In genomic region chr12:106020063-106020462, GRCm38 (mm10) we compare ENCODE assay signal across 12 mouse cellular contexts. TPM values are rescaled to one million over a fixed set of nuclear protein-coding genes. Genes with fewer than 3 reads are reported as not detected.
DNase-seq lines count a peak whose midpoint lies in the region; ATAC-seq and TF ChIP-seq lines count a peak whose summit lies in the region.
"Had no signal": no experiment of that assay in that cellular context is flagged by ENCODE, and none has a peak within 500 bp of the region (broad histone marks: within the 10 kb centered on the region; RNA-seq: fewer than 3 reads in every experiment).

No protein-coding gene starts in this region.

- no peaks in the 10 kb centered on the region for H3K9me3 ChIP-seq in liver, embryonic 14.5 days (ENCODE audit: control insufficient read depth, low read length)
- H3K9me3 ChIP-seq in liver, embryonic 11.5 days (ENCODE audit: control insufficient read depth, low read length) = no peaks in the 10 kb centered on the region
- no peaks in the 10 kb centered on the region for H3K9me3 ChIP-seq in forebrain, postnatal 0 days (ENCODE audit: low read length)
- H3K9me3 ChIP-seq in intestine, embryonic 15.5 days = no peaks in the 10 kb centered on the region
- H3K9me3 ChIP-seq: limb, embryonic 15.5 days had no signal

- no peak for TF ChIP-seq CTCF in liver, embryonic 14.5 days (IDR thresholded peaks at IDR 0.05; ENCODE audit: low read depth)
- no peak for TF ChIP-seq CTCF in cerebellum, adult 2 months (IDR thresholded peaks at IDR 0.05; ENCODE audit: borderline replicate concordance, insufficient read depth, low read depth, low read length)
- no peak for TF ChIP-seq CTCF in forebrain, postnatal 0 days (IDR thresholded peaks at IDR 0.05; ENCODE audit: low read depth)

- no peak for ATAC-seq in liver, embryonic 14.5 days (ENCODE audit: insufficient read depth)
- no peak for ATAC-seq in liver, embryonic 11.5 days (replicated peaks; ENCODE audit: low FRiP score)
- peak; percentile 75 for ATAC-seq in forebrain, postnatal 0 days
- no peak for ATAC-seq in intestine, embryonic 15.5 days
- ATAC-seq: lung, postnatal 0 days had no signal

- H3K27me3 ChIP-seq in liver, embryonic 14.5 days (ENCODE audit: control insufficient read depth, insufficient read depth, low read length) = no peaks in the 10 kb centered on the region
- no peaks in the 10 kb centered on the region for H3K27me3 ChIP-seq in liver, embryonic 11.5 days (replicated peaks; ENCODE audit: control insufficient read depth, insufficient read depth, low read length)
- H3K27me3 ChIP-seq in cerebellum, adult 2 months (ENCODE audit: control insufficient read depth, insufficient read depth, low read length) = no peaks in the 10 kb centered on the region
- no peaks in the 10 kb centered on the region for H3K27me3 ChIP-seq in forebrain, postnatal 0 days (ENCODE audit: insufficient read depth, low read length)
- H3K27me3 ChIP-seq in intestine, embryonic 15.5 days (replicated peaks) = no peaks in the 10 kb centered on the region
- H3K27me3 ChIP-seq: limb, embryonic 15.5 days had no signal

- H3K4me3 ChIP-seq in liver, embryonic 14.5 days (ENCODE audit: insufficient read depth in 1 of 2, low read depth in 2 of 2, low read length in 2 of 2) = no peak overlapping the region
- no peak overlapping the region for H3K4me3 ChIP-seq in liver, embryonic 11.5 days (ENCODE audit: low read depth, low read length)
- H3K4me3 ChIP-seq in cerebellum, adult 2 months (replicated peaks; ENCODE audit: insufficient read depth, low read depth, low read length) = peak overlapping the region; percentile 24
- H3K4me3 ChIP-seq in forebrain, postnatal 0 days (ENCODE audit: low read depth, low read length) = no peak overlapping the region
- H3K4me3 ChIP-seq in intestine, embryonic 15.5 days (replicated peaks) = no peak overlapping the region
- H3K4me3 ChIP-seq: limb, embryonic 15.5 days had no signal

- H3K36me3 ChIP-seq in liver, embryonic 14.5 days (replicated peaks; ENCODE audit: control insufficient read depth, insufficient read depth, low read depth) = peaks cover 3% of the 10 kb centered on the region; the same call in 1 of the 2 replicates
- peaks cover 6% of the 10 kb centered on the region; the same call in 1 of the 2 replicates for H3K36me3 ChIP-seq in liver, embryonic 11.5 days (ENCODE audit: control insufficient read depth, insufficient read depth, low read length)
- no peaks in the 10 kb centered on the region for H3K36me3 ChIP-seq in forebrain, postnatal 0 days (ENCODE audit: insufficient read depth)
- no peaks in the 10 kb centered on the region for H3K36me3 ChIP-seq in intestine, embryonic 15.5 days

- H3K4me1 ChIP-seq in liver, embryonic 14.5 days (replicated peaks; ENCODE audit: control insufficient read depth in 2 of 2, insufficient read depth in 2 of 2, low read length in 1 of 2) = peaks cover 13 to 32% of the 10 kb centered on the region in 2 experiments
- H3K4me1 ChIP-seq in liver, embryonic 11.5 days (replicated peaks; ENCODE audit: control insufficient read depth, insufficient read depth, low read length) = peaks cover 40% of the 10 kb centered on the region
- H3K4me1 ChIP-seq in cerebellum, adult 2 months (ENCODE audit: control insufficient read depth, insufficient read depth, low read length) = peaks cover 14% of the 10 kb centered on the region; the same call in 1 of the 2 replicates
- no peaks in the 10 kb centered on the region for H3K4me1 ChIP-seq in forebrain, postnatal 0 days (ENCODE audit: insufficient read depth)
- H3K4me1 ChIP-seq in intestine, embryonic 15.5 days (replicated peaks) = no peaks in the 10 kb centered on the region
- H3K4me1 ChIP-seq: limb, embryonic 15.5 days had no signal

- no peak for DNase-seq in liver, embryonic 14.5 days (ENCODE audit: low read depth in 3 of 3, low spot score in 3 of 3)
- no peak for DNase-seq in liver, embryonic 11.5 days (ENCODE audit: low spot score)
- DNase-seq in cerebellum, adult 2 months = peak; percentile 96 to 98
- DNase-seq in forebrain, postnatal 0 days = peak; percentile 81
- DNase-seq in telencephalon, adult 2 months (ENCODE audit: low read depth, low spot score) = peak; percentile 32
- no peak for DNase-seq in adrenal gland, adult 2 months
- DNase-seq: gastrocnemius, postnatal 25 days; kidney, adult 2 months had no signal

- no peak overlapping the region; the same call in 1 of the 2 replicates for H3K27ac ChIP-seq in liver, embryonic 14.5 days
- H3K27ac ChIP-seq in liver, embryonic 11.5 days (ENCODE audit: low read depth, low read length) = no peak overlapping the region
- H3K27ac ChIP-seq in cerebellum, adult 2 months (ENCODE audit: insufficient read depth, low read length) = no peak overlapping the region
- H3K27ac ChIP-seq in forebrain, postnatal 0 days (ENCODE audit: low read depth, low read length) = 0 out of 2 replicates have a peak overlapping the region, but pooled peaks have one; percentile 9
- no peak overlapping the region for H3K27ac ChIP-seq in intestine, embryonic 15.5 days
- H3K27ac ChIP-seq: limb, embryonic 15.5 days had no signal

- no peak for TF ChIP-seq EP300 in liver, embryonic 14.5 days (IDR thresholded peaks at IDR 0.05; ENCODE audit: low read depth)

- no peak overlapping the region for H3K4me2 ChIP-seq in liver, embryonic 14.5 days (ENCODE audit: low read depth)
- no peak overlapping the region for H3K4me2 ChIP-seq in liver, embryonic 11.5 days
- H3K4me2 ChIP-seq in forebrain, postnatal 0 days (ENCODE audit: low read depth) = no peak overlapping the region
- H3K4me2 ChIP-seq in intestine, embryonic 15.5 days (replicated peaks) = no peak overlapping the region
- H3K4me2 ChIP-seq: limb, embryonic 15.5 days; midbrain, embryonic 11.5 days had no signal

- TF ChIP-seq POLR2A in cerebellum, adult 2 months (IDR thresholded peaks at IDR 0.05; ENCODE audit: borderline replicate concordance, insufficient read depth, low read length) = no peak

- 0 out of 2 replicates have a peak overlapping the region, but pooled peaks have one; percentile 9 for H3K9ac ChIP-seq in liver, embryonic 14.5 days (replicated peaks)
- no peak overlapping the region for H3K9ac ChIP-seq in liver, embryonic 11.5 days (ENCODE audit: low read depth, low read length)
- H3K9ac ChIP-seq in forebrain, postnatal 0 days = no peak overlapping the region
- no peak overlapping the region for H3K9ac ChIP-seq in intestine, embryonic 15.5 days
- H3K9ac ChIP-seq: limb, embryonic 15.5 days had no signal

- WGBS in liver, embryonic 14.5 days (ENCODE audit: insufficient replicate concordance) = 85% methylated on average over 4 of the region's 4 CpGs
- 81% methylated on average over 4 of the region's 4 CpGs for WGBS in liver, embryonic 11.5 days
- 9% methylated on average over 4 of the region's 4 CpGs for WGBS in cerebellum, adult 2 months
- 34% methylated on average over 4 of the region's 4 CpGs for WGBS in forebrain, postnatal 0 days
- WGBS in intestine, embryonic 15.5 days = 87% methylated on average over 4 of the region's 4 CpGs

RNA-seq across cellular contexts. Expression of gene Vrk1, which starts 10.0 kb away (rescaled TPM):
- polyA plus RNA-seq in liver, embryonic 14.5 days (2012; rRNA removed) = 34.0 and 60.2 TPM in 2 replicates
- polyA plus RNA-seq in liver, embryonic 14.5 days (2014; fragmentation: Nextera tagmentation; extraction: Ambion mirVana) = 103 and 111 TPM in 2 replicates
- polyA plus RNA-seq in liver, embryonic 11.5 days (2014; fragmentation: Nextera tagmentation; extraction: Ambion mirVana) = 161 and 179 TPM in 2 replicates
- 12.9 TPM in 2 replicates for polyA plus RNA-seq in cerebellum, adult 2 months (2012; rRNA removed)
- 30.5 and 34.9 TPM in 2 replicates for total RNA-seq in forebrain, postnatal 0 days (2014; rRNA removed)
- 50.5 and 51.5 TPM in 2 replicates for polyA plus RNA-seq in forebrain, postnatal 0 days (2015; fragmentation: Nextera tagmentation; extraction: Ambion mirVana)
- total RNA-seq in adrenal gland, adult 2 months (2021) = 10 to 100 TPM; 13.6 to 14.9 TPM
- polyA plus RNA-seq in adrenal gland, adult 2 months (2012; rRNA removed) = 1.6 and 1.8 TPM in 2 replicates
- 67.7 and 70.6 TPM in 2 replicates for polyA plus RNA-seq in intestine, embryonic 15.5 days (2015; fragmentation: Nextera tagmentation; extraction: Ambion mirVana)

Comparison
In these comparisons a context has a peak if more than half of its experiments do, and no peak if none do; other contexts are left out.
1. DNase-seq: peak in cerebellum, adult 2 months (2 of 2), forebrain, postnatal 0 days (single experiment) and telencephalon, adult 2 months (single experiment); none in liver, embryonic 14.5 days (0 of 3), liver, embryonic 11.5 days (single experiment) and adrenal gland, adult 2 months (single experiment).